Mouse (Mus musculus) T-cell, adult 2 months (primary cell): ENCODE data around the gene Ak3.

ENCODE experiments used
- DNase-seq: peaks from one replicate; pipeline ENCODE4 v3.0.0; 2022; ENCODE audit warnings: low spot score

Ak3 gene

GRCm38 (mm10) chr19:29047334-29048170, at the start of gene Ak3:
Ak3 (minus strand) TSS chr19:29047961.
- DNase-seq: peak; percentile 66

GRCm38 (mm10) chr19:29092194-29092593, 44.4 kb upstream of the Ak3 start:
- no peak for DNase-seq

- DNase-seq: no peak
These were observed 40.9 kb upstream of the Ak3 start for GRCm38 (mm10) chr19:29088628-29089027.

GRCm38 (mm10) chr19:29074802-29075201, 27.0 kb upstream of the Ak3 start:
- no peak for DNase-seq

- DNase-seq: no peak
These were observed 21.4 kb upstream of the Ak3 start for GRCm38 (mm10) chr19:29069195-29069594.

GRCm38 (mm10) chr19:29066981-29067471, 19.3 kb upstream of the Ak3 start:
- peak; percentile 64 for DNase-seq

- peak; percentile 19 for DNase-seq
These were observed 16.8 kb upstream of the Ak3 start for GRCm38 (mm10) chr19:29064451-29065102.

- peak; percentile 90 for DNase-seq
These were observed 16.0 kb upstream of the Ak3 start for GRCm38 (mm10) chr19:29063577-29064363.

- no peak for DNase-seq
These were observed 15.2 kb upstream of the Ak3 start for GRCm38 (mm10) chr19:29063009-29063408.

GRCm38 (mm10) chr19:29060299-29060698, 12.5 kb upstream of the Ak3 start:
- no peak for DNase-seq

- no peak for DNase-seq
These were observed 11.9 kb upstream of the Ak3 start for GRCm38 (mm10) chr19:29059688-29060087.

GRCm38 (mm10) chr19:29058741-29059140, 11.0 kb upstream of the Ak3 start:
- DNase-seq: no peak

GRCm38 (mm10) chr19:29055469-29055868, 7.7 kb upstream of the Ak3 start:
- no peak for DNase-seq

GRCm38 (mm10) chr19:29054594-29054993, 6.8 kb upstream of the Ak3 start:
- DNase-seq: no peak

GRCm38 (mm10) chr19:29052786-29053185, 5.0 kb upstream of the Ak3 start:
- DNase-seq: no peak

GRCm38 (mm10) chr19:29050186-29050980, 2.6 kb upstream of the Ak3 start:
- DNase-seq: no peak

- no peak for DNase-seq
These were observed 1.8 kb upstream of the Ak3 start for GRCm38 (mm10) chr19:29049401-29050075.

- no peak for DNase-seq
These were observed 814 bp downstream of the Ak3 start for GRCm38 (mm10) chr19:29046961-29047333.

- no peak for DNase-seq
These were observed 1.7 kb downstream of the Ak3 start for GRCm38 (mm10) chr19:29045956-29046650.

GRCm38 (mm10) chr19:29045369-29045768, 2.4 kb downstream of the Ak3 start:
- no peak for DNase-seq
